Mouse (Mus musculus): ENCODE results near the gene Ormdl3. TPM values are rescaled to one million over a fixed set of nuclear protein-coding genes. Genes with fewer than 3 reads are reported as not detected.
"Not testable (repeated sequence)": the region's sequence is repeated elsewhere in the genome, so short reads cannot be mapped to it uniquely, and the experiment has no call there.

Ormdl3 gene
- polyA plus RNA-seq, 1 experiment: 43.5 TPM

DNA sequence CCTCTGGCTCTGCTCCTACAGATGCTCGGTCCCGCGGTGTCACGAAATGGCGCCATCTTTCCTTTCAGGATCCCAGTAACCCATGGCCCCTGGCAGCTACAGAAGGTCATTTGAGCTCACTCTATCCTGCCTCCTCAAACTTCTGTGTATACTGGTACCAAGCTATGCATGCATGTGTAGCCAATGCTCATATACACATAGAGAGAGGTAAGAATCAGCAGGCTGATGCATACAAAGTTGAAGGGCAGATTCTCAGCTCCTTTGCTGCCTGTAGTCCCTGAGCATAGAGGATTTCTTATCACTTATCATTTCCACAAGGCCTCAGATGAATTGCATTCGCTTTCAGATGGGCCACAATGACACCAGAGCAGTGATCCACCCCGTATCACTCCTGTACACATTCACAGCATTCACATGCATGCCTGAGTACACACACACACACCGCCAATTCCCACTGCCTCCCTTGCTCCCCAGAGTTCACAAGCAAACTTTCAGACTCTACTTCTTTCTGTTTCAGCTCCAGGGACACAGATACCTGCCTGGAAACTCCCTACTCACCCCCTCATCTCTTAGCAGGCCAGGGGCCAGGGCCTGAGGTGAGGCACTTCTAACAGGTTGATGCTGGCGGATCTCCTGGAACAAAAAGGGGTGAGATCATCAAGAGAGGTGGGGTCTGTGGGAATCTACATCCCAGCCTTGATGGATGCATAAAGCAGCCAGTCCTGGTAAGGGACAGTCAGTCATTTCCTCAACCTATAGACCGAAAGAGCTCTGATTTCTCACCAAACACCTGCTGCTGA is 38.6 kb upstream of the Ormdl3 start, which contains the start of the genes Gm12355 and Gsdma3:
TSS of gene Gm12355 (minus strand) at position 51 of the 800 bp plus-strand sequence.
TSS of gene Gsdma3 (plus strand) at position 750 of the 800 bp plus-strand sequence.
- Histone ChIP-seq H3K4me3 (no peak within 1 kb of the TSS), H3K36me3 (ENCODE audit: control insufficient read depth, insufficient read depth) (no peaks in the 10 kb centered on the region), H3K4me2 (ENCODE audit: low read depth) (no peak within 1 kb of the TSS), H3K27me3 (ENCODE audit: control insufficient read depth, insufficient read depth, insufficient read length) (peaks cover 49% of the 10 kb centered on the region), H3K79me2 (ENCODE audit: control insufficient read depth, insufficient read depth) (no peaks in the 10 kb centered on the region), H3ac (ENCODE audit: control insufficient read depth, insufficient read length) (no peak within 1 kb of the TSS)
- no peak for TF ChIP-seq TCF12 (IDR thresholded peaks at IDR 0.05; ENCODE audit: insufficient read depth, poor library complexity, severe bottlenecking)
- TF ChIP-seq USF1 (IDR thresholded peaks at IDR 0.05; ENCODE audit: low read depth): no peak
- TF ChIP-seq SRF (IDR thresholded peaks at IDR 0.05; ENCODE audit: control insufficient read depth, insufficient read length, low read depth): no peak
- TF ChIP-seq E2F4 (IDR thresholded peaks at IDR 0.05; ENCODE audit: insufficient read depth): no peak
- no peak for TF ChIP-seq POLR2A (IDR thresholded peaks at IDR 0.05; ENCODE audit: insufficient read length, low read depth)
- no peak for TF ChIP-seq MYOD1 (IDR thresholded peaks at IDR 0.05; ENCODE audit: control insufficient read depth in 1 of 3, insufficient read length in 2 of 3, low read depth in 2 of 3)
- no peak for TF ChIP-seq MYOG (IDR thresholded peaks at IDR 0.05; ENCODE audit: control insufficient read depth in 1 of 3, insufficient read depth in 1 of 3, insufficient read length in 2 of 3, low read depth in 2 of 3)
- TF ChIP-seq REST (IDR thresholded peaks at IDR 0.05; ENCODE audit: insufficient read depth, insufficient read length): no peak
- no peak for TF ChIP-seq POLR2AphosphoS2 (IDR thresholded peaks at IDR 0.05; ENCODE audit: insufficient read length, low read depth)
- no peak for TF ChIP-seq TCF3 (IDR thresholded peaks at IDR 0.05; ENCODE audit: insufficient read length, low read depth)
- no peak for TF ChIP-seq CEBPB (IDR thresholded peaks at IDR 0.05; ENCODE audit: insufficient read depth, poor library complexity, severe bottlenecking)
- no peak for TF ChIP-seq MAX (IDR thresholded peaks at IDR 0.05; ENCODE audit: low read depth)

DNA sequence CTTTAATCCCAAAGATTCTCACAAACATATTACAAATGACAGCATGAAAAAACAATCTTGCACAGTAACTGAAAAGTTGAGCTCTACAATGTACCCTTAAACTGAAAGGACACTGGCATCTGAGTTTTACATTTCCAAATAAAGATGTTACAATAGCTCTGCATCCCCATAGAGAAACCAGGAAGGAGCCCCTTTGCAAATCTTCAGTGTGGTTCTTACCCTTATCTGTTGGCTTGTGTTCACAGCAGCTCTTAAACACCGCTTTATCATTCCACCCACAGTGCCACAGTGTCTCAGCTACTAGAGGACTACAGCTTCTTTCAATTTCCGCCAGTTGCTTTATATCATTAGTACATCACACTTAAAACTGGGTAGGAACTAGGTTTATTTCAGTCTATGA is 37.2 kb upstream of the Ormdl3 start:
- not testable (repeated sequence) for H3K4me3 ChIP-seq; H3K79me2 ChIP-seq (ENCODE audit: control insufficient read depth, insufficient read depth); H3K36me3 ChIP-seq (ENCODE audit: control insufficient read depth, insufficient read depth); H3ac ChIP-seq (ENCODE audit: control insufficient read depth, insufficient read length); H3K4me2 ChIP-seq (ENCODE audit: low read depth)
- peaks cover 35% of the 10 kb centered on the region for H3K27me3 ChIP-seq (ENCODE audit: control insufficient read depth, insufficient read depth, insufficient read length)

DNA sequence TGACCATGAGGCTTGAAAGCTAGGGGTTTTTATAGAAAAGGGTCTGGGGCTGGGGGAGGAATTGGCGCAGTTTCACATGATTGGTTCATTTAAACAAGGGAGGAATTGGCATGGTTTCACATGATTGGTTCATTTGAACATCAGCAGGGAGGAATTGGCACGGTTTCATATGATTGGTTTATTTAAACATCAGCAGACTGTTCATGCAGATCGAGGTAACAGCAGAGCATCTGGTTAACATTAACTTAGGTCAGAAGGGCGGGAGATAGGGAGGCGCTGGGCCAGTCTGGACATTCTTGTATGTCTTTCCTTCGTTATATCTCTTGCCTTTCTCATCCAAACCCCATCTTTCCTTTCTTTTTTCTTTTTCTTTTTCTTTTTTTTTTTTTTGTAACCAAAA is 36.8 kb upstream of the Ormdl3 start:
- not testable (repeated sequence) for H3K4me3 ChIP-seq; H3K79me2 ChIP-seq (ENCODE audit: control insufficient read depth, insufficient read depth); H3K4me2 ChIP-seq (ENCODE audit: low read depth); H3K36me3 ChIP-seq (ENCODE audit: control insufficient read depth, insufficient read depth); H3ac ChIP-seq (ENCODE audit: control insufficient read depth, insufficient read length)
- peaks cover 31% of the 10 kb centered on the region for H3K27me3 ChIP-seq (ENCODE audit: control insufficient read depth, insufficient read depth, insufficient read length)

DNA sequence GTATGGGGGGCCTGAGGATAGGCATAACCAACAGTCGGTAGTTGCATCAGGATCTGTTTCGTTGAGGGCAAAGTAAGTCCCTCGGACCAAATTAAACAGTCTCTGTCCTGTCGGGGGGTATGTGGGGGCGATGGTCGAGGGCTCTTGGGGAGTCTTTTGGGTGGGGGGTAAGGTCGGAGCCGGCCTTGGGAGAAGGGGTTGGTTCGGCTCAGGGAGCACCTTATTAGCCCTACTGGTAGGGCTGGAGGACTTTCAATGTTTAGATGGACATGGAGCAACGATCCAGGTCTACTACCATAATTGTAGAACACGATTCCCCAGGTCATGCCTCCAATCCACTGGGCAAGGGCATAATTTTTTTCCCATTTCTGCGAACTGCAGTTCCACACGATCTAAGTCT is 33.6 kb upstream of the Ormdl3 start:
- TF ChIP-seq MYOD1 (IDR thresholded peaks at IDR 0.05; ENCODE audit: control insufficient read depth in 1 of 3, insufficient read length in 2 of 3, low read depth in 2 of 3) (no peak), REST (IDR thresholded peaks at IDR 0.05; ENCODE audit: insufficient read depth, insufficient read length) (no peak), SRF (IDR thresholded peaks at IDR 0.05; ENCODE audit: control insufficient read depth, insufficient read length, low read depth) (no peak), POLR2A (IDR thresholded peaks at IDR 0.05; ENCODE audit: insufficient read length, low read depth) (no peak), CEBPB (IDR thresholded peaks at IDR 0.05; ENCODE audit: insufficient read depth, poor library complexity, severe bottlenecking) (no peak), TCF3 (IDR thresholded peaks at IDR 0.05; ENCODE audit: insufficient read length, low read depth) (no peak), MAX (IDR thresholded peaks at IDR 0.05; ENCODE audit: low read depth) (no peak), E2F4 (IDR thresholded peaks at IDR 0.05; ENCODE audit: insufficient read depth) (no peak), USF1 (IDR thresholded peaks at IDR 0.05; ENCODE audit: low read depth) (no peak), TCF12 (IDR thresholded peaks at IDR 0.05; ENCODE audit: insufficient read depth, poor library complexity, severe bottlenecking) (no peak), POLR2AphosphoS2 (IDR thresholded peaks at IDR 0.05; ENCODE audit: insufficient read length, low read depth) (no peak), MYOG (IDR thresholded peaks at IDR 0.05; ENCODE audit: control insufficient read depth in 1 of 3, insufficient read depth in 1 of 3, insufficient read length in 2 of 3, low read depth in 2 of 3) (no peak)
- no peak overlapping the region for H3ac ChIP-seq (ENCODE audit: control insufficient read depth, insufficient read length)
- no peak overlapping the region for H3K4me2 ChIP-seq (ENCODE audit: low read depth)
- no peak overlapping the region for H3K4me3 ChIP-seq
- H3K27me3 ChIP-seq (ENCODE audit: control insufficient read depth, insufficient read depth, insufficient read length): peaks cover 13% of the 10 kb centered on the region
- H3K36me3 ChIP-seq (ENCODE audit: control insufficient read depth, insufficient read depth): no peaks in the 10 kb centered on the region
- H3K79me2 ChIP-seq (ENCODE audit: control insufficient read depth, insufficient read depth): no peaks in the 10 kb centered on the region

DNA sequence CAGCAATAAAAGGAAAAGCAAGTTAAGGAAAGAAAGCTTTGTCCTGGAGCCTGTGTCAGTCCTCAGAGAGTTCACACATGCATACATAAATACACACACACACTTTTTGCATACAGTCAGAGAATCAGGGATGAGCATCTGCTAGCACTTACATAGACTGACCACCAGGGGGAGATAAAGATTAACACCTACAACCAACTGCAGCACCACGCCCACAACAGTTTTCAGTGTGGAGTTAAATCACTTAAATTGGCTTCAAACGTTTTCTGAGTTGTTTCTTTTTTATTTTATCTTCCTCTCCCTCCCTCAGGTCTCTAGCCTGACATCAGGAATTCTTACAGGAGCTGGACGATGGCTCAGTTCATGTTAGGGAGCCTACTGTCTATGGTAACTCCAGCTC is 19.6 kb upstream of the Ormdl3 start:
- peaks cover 56% of the 10 kb centered on the region for H3K27me3 ChIP-seq (ENCODE audit: control insufficient read depth, insufficient read depth, insufficient read length)
- no peak overlapping the region for H3K4me3 ChIP-seq
- H3K36me3 ChIP-seq (ENCODE audit: control insufficient read depth, insufficient read depth): no peaks in the 10 kb centered on the region
- H3K4me2 ChIP-seq (ENCODE audit: low read depth): no peak overlapping the region
- TF ChIP-seq MYOD1 (IDR thresholded peaks at IDR 0.05; ENCODE audit: control insufficient read depth in 1 of 3, insufficient read length in 2 of 3, low read depth in 2 of 3) (no peak), MYOG (IDR thresholded peaks at IDR 0.05; ENCODE audit: control insufficient read depth in 1 of 3, insufficient read depth in 1 of 3, insufficient read length in 2 of 3, low read depth in 2 of 3) (no peak), USF1 (IDR thresholded peaks at IDR 0.05; ENCODE audit: low read depth) (no peak), CEBPB (IDR thresholded peaks at IDR 0.05; ENCODE audit: insufficient read depth, poor library complexity, severe bottlenecking) (no peak), POLR2A (IDR thresholded peaks at IDR 0.05; ENCODE audit: insufficient read length, low read depth) (no peak), SRF (IDR thresholded peaks at IDR 0.05; ENCODE audit: control insufficient read depth, insufficient read length, low read depth) (no peak), MAX (IDR thresholded peaks at IDR 0.05; ENCODE audit: low read depth) (no peak)
- H3K79me2 ChIP-seq (ENCODE audit: control insufficient read depth, insufficient read depth): no peaks in the 10 kb centered on the region
- H3ac ChIP-seq (ENCODE audit: control insufficient read depth, insufficient read length): no peak overlapping the region

DNA sequence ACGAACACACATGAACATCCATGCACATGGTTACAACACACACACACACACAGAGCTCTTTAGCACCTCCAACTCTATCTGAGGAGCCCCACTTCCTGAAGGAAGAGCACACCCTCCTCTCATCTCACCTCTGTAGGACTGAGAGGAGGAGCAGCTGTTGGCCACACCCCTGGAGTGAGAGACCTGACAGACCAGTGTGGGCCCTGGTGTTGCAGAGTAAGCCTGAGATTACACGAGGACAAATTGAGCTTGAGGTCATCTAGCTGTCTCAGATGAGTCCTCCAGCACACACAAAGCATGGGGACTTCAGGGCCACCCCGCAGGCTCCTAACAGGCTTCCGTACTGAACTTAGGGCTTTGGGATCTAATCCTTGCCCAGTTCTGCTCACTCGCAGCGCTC is 17.7 kb upstream of the Ormdl3 start:
- not testable (repeated sequence) for H3K4me3 ChIP-seq; H3ac ChIP-seq (ENCODE audit: control insufficient read depth, insufficient read length); H3K36me3 ChIP-seq (ENCODE audit: control insufficient read depth, insufficient read depth); H3K79me2 ChIP-seq (ENCODE audit: control insufficient read depth, insufficient read depth); H3K4me2 ChIP-seq (ENCODE audit: low read depth)
- H3K27me3 ChIP-seq (ENCODE audit: control insufficient read depth, insufficient read depth, insufficient read length): peaks cover 67% of the 10 kb centered on the region

Measured in myocyte (in vitro differentiated cells).